Mouse (Mus musculus) embryo, embryonic 11 days (tissue): ENCODE data around the gene Mfsd13b.

Experiments used
- DNase-seq: peaks from one replicate; pipeline ENCODE4 v3.0.0-alpha.2; 2015

The Mfsd13b gene

DNA sequence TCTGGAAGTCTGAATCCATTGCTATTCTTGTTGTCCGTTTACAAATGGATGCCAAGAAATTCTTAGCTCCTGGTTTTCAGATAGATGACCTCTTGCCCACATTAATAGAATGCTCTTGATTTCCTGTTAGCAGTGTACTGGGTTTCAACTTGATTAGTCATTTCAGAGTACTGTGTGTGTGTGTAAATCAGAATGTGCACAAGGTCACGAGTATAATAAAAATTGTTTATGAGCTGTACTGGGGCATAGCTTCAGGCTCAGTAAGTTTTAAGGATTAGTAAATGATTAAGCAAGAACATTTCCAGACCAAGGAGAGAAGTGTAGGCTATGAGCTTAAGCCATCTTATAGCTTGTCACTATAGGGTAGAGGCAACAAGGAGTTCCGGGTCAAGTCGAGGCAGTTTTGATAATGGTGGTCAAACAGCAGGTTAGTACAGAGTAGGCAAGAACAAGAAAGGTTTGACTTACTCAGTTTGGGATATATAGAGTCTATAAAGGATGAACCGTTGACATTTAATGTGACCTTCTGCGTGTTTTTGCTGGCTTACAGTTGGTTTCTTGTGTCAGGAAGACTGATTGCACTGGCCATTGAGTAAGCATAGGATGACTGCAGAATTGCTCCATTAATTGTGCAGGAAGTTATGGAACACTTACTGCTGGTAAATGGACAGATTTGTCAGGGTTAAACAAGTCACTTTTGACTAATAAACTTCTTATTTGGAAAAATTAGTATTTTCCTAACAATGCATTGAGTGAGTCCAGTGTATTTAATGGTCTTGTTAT lies 63.6 kb downstream of the Mfsd13b start:
- DNase-seq: no peak

DNA sequence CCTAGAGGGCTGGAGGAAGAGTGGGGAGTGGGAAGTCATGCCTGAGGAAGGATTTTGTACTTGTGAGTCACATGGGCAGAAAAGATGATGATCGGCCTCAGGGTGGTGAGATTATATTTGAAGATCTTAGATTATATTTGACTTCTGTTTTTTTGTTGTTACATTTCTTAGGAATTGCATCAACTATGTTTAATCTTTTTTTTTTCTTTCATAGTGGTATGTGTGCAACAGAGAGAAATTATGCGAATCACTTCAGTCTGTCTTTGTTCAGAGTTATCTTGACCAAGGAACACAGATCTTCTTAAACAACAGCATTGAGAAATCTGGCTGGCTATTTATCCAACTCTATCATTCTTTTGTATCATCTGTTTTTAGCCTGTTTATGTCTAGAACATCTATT lies 65.3 kb downstream of the Mfsd13b start:
- no peak for DNase-seq

DNA sequence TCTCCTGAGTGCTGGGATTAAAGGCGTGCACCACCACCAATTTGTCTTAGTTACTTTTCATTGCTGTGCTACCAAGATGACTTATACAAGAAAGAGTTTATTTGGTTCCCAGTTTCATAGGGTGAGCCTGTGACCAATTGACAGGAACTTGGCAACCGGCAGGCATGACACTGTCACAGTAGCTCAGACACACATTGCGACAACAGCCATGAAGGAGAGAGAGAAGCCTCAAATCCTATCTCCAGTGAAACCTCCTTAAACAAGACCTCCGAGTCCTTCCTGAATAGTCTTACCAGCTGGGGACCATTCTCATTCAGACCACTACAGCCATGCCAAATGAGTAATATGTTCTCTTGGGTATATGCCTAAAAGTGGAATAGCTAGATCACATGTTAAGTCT lies 70.8 kb downstream of the Mfsd13b start:
- DNase-seq: no peak

DNA sequence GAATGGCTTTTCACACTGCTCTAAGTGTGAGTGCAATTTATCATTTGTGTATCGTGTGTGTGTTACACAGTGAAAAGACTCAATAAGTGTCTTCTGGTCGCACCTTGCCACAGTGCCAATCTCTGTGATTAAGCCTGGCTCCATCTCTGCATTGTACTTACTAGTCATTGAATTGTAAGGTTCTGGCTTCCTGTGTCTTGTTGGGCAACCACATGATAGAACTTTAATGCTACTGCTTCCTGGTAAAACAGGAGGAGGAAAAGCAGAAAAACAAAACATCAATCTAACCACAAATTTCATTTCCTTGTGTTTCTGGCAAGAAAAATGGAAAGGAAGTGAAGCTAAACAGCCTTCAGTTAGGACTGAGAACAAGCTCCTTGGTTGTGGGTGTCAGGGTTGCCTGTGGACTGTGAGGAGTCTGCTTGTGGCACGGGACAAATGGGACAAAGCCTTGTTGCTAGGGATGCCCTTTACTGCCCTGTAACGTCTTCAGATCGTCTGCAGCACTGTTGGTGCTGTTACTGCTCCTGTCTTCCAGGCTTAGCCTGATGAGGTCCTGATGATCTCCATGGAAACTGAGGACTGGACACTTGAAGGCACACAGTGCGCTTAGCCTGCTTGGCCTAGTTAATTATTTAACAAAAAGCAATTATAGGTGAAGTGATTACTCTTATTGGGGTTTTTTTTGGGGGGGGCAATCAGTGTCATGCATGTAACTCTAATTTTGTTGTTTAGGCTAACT lies 77.3 kb downstream of the Mfsd13b start:
- DNase-seq: no peak

DNA sequence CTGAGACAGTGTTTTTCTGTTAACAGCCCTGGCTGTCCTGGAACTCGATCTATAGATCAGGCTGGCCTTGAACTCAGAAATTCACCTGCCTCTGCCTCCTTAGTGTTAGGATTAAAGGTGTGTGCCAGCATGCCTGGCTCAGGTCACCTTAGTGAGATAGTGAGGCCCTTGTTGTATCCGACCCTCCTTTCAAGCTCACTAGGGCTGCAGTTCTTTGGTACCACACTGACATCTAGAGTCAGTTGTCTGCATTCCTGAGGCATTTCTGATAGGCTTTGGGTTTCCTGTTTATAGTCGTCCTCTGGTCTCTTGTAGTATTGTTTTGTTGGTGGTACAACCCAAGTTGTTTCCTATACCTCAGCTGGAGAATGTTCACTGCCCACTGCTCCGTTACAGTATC lies 82.0 kb downstream of the Mfsd13b start:
- DNase-seq: no peak
